Mouse (Mus musculus) lung, adult 2 months (tissue): ENCODE measurements around the gene Heatr9.

Experiments
- CTCF ChIP-seq: fragments of 200-500 bp; IDR thresholded peaks from 2 replicates; pipeline ENCODE4 v1.5.1; 2011; ENCODE audit warnings: mild to moderate bottlenecking, low read length, control low read depth; ENCODE audit not compliant: insufficient read depth
- POLR2A ChIP-seq: fragments of 200-500 bp; IDR thresholded peaks from 2 replicates; pipeline ENCODE4 v1.6.1; 2011; ENCODE audit warnings: low read depth, mild to moderate bottlenecking, control low read depth, low read length, borderline replicate concordance; ENCODE audit errors: extremely low read depth

- TF ChIP-seq POLR2A (no peak), CTCF (no peak)
These were observed 12.5 kb downstream of the Heatr9 start for GRCm38 (mm10) chr11:83509521-83509920.
